Mouse (Mus musculus): ENCODE measurements around the gene Ppp4r1. TPM values are rescaled to one million over a fixed set of nuclear protein-coding genes. Genes with fewer than 3 reads are reported as not detected.

Gene Ppp4r1
- polyA plus RNA-seq, 1 experiment from 2014 or later: 53.5 TPM

GRCm38 (mm10) chr17:65811032-65811431 lies 28.7 kb downstream of the Ppp4r1 start:
- ATAC-seq (ENCODE audit: low FRiP score, low TSS enrichment): no peak
- H3K36me3 ChIP-seq (ENCODE audit: control insufficient read depth, insufficient read depth, low read length): peaks cover 59% of the 10 kb centered on the region
- H3K4me2 ChIP-seq (replicated peaks; ENCODE audit: low read depth, low read length): no peak overlapping the region
- H3K4me3 ChIP-seq (ENCODE audit: low read length): no peak overlapping the region
- no peaks in the 10 kb centered on the region for H3K27me3 ChIP-seq (ENCODE audit: control insufficient read depth, insufficient read depth, low read length)
- no peaks in the 10 kb centered on the region for H3K9me3 ChIP-seq (ENCODE audit: control insufficient read depth, low read length)
- H3K4me1 ChIP-seq (ENCODE audit: control insufficient read depth, insufficient read depth, low read length): no peaks in the 10 kb centered on the region
- WGBS: 81% methylated on average over 5 of the region's 5 CpGs
- no peak overlapping the region for H3K9ac ChIP-seq (ENCODE audit: low read depth, low read length)
- no peak overlapping the region for H3K27ac ChIP-seq (ENCODE audit: low read depth, low read length)

DNA sequence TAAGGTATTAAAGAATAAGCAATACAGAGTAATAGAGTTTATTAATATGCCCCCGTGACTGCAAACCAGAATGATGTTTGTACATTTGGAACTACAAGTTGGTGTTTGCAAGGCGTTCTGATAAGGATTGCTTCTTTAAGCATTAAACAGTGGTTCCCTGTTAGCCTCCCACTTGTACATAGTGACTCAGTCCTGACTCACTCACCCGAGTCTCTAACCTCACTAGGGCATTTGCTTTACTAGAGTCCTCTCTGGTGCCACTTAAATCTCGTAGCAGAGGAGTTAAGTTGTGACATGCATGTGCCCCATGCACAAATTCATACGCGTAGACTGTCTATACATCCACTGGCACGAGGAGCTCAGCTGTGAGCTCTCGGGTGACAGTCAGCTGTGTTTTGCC lies 31.4 kb downstream of the Ppp4r1 start:
- 92% methylated on average over 8 of the region's 8 CpGs for WGBS
- H3K4me1 ChIP-seq (ENCODE audit: control insufficient read depth, insufficient read depth, low read length): no peaks in the 10 kb centered on the region
- peaks cover 69% of the 10 kb centered on the region for H3K36me3 ChIP-seq (ENCODE audit: control insufficient read depth, insufficient read depth, low read length)
- no peaks in the 10 kb centered on the region for H3K27me3 ChIP-seq (ENCODE audit: control insufficient read depth, insufficient read depth, low read length)
- ATAC-seq (ENCODE audit: low FRiP score, low TSS enrichment): no peak
- H3K4me2 ChIP-seq (replicated peaks; ENCODE audit: low read depth, low read length): no peak overlapping the region
- no peak overlapping the region for H3K9ac ChIP-seq (ENCODE audit: low read depth, low read length)
- H3K27ac ChIP-seq (ENCODE audit: low read depth, low read length): no peak overlapping the region
- no peak overlapping the region for H3K4me3 ChIP-seq (ENCODE audit: low read length)
- no peaks in the 10 kb centered on the region for H3K9me3 ChIP-seq (ENCODE audit: control insufficient read depth, low read length)

GRCm38 (mm10) chr17:65820197-65820596 lies 37.8 kb downstream of the Ppp4r1 start:
- no peak for ATAC-seq (ENCODE audit: low FRiP score, low TSS enrichment)
- Histone ChIP-seq H3K4me3 (ENCODE audit: low read length) (no peak overlapping the region), H3K9me3 (ENCODE audit: control insufficient read depth, low read length) (no peaks in the 10 kb centered on the region), H3K27me3 (ENCODE audit: control insufficient read depth, insufficient read depth, low read length) (no peaks in the 10 kb centered on the region), H3K36me3 (ENCODE audit: control insufficient read depth, insufficient read depth, low read length) (peaks cover 66% of the 10 kb centered on the region), H3K4me1 (ENCODE audit: control insufficient read depth, insufficient read depth, low read length) (no peaks in the 10 kb centered on the region), H3K9ac (ENCODE audit: low read depth, low read length) (no peak overlapping the region), H3K4me2 (replicated peaks; ENCODE audit: low read depth, low read length) (no peak overlapping the region), H3K27ac (ENCODE audit: low read depth, low read length) (no peak overlapping the region)
- 66% methylated on average over 5 of the region's 5 CpGs for WGBS

DNA sequence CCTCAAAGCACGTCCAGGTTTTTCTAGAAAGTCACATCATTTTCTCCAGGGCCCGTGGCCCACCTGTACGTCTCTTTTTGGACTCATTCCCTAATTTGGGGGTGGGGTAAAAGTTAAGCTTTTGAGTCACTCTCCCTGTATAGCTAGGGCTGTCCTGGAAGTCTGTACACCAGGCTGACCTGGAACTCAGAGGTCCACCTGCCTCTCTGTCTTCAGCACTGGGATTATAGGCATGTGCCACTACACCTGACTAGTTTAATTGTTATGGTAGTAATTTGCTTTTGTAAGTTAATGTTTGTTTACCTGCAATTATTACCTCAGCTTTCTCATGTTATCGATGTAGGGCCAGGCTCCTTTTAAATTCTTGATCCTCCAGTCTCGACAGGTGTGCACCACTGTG lies 40.0 kb downstream of the Ppp4r1 start:
- no peak overlapping the region for H3K9ac ChIP-seq (ENCODE audit: low read depth, low read length)
- no peak for ATAC-seq (ENCODE audit: low FRiP score, low TSS enrichment)
- H3K27me3 ChIP-seq (ENCODE audit: control insufficient read depth, insufficient read depth, low read length): no peaks in the 10 kb centered on the region
- H3K27ac ChIP-seq (ENCODE audit: low read depth, low read length): no peak overlapping the region
- no peak overlapping the region for H3K4me2 ChIP-seq (replicated peaks; ENCODE audit: low read depth, low read length)
- no peaks in the 10 kb centered on the region for H3K4me1 ChIP-seq (ENCODE audit: control insufficient read depth, insufficient read depth, low read length)
- H3K9me3 ChIP-seq (ENCODE audit: control insufficient read depth, low read length): no peaks in the 10 kb centered on the region
- H3K36me3 ChIP-seq (ENCODE audit: control insufficient read depth, insufficient read depth, low read length): peaks cover 57% of the 10 kb centered on the region
- H3K4me3 ChIP-seq (ENCODE audit: low read length): no peak overlapping the region
- 91% methylated on average over 5 of the region's 5 CpGs for WGBS

GRCm38 (mm10) chr17:65824246-65824645 lies 41.9 kb downstream of the Ppp4r1 start:
- no peak overlapping the region for H3K4me3 ChIP-seq (ENCODE audit: low read length)
- no peak overlapping the region for H3K4me2 ChIP-seq (replicated peaks; ENCODE audit: low read depth, low read length)
- H3K4me1 ChIP-seq (ENCODE audit: control insufficient read depth, insufficient read depth, low read length): no peaks in the 10 kb centered on the region
- 96% methylated on average over 10 of the region's 10 CpGs for WGBS
- no peak overlapping the region for H3K27ac ChIP-seq (ENCODE audit: low read depth, low read length)
- H3K9ac ChIP-seq (ENCODE audit: low read depth, low read length): no peak overlapping the region
- no peak for ATAC-seq (ENCODE audit: low FRiP score, low TSS enrichment)
- H3K36me3 ChIP-seq (ENCODE audit: control insufficient read depth, insufficient read depth, low read length): peaks cover 68% of the 10 kb centered on the region
- no peaks in the 10 kb centered on the region for H3K27me3 ChIP-seq (ENCODE audit: control insufficient read depth, insufficient read depth, low read length)
- H3K9me3 ChIP-seq (ENCODE audit: control insufficient read depth, low read length): no peaks in the 10 kb centered on the region

DNA sequence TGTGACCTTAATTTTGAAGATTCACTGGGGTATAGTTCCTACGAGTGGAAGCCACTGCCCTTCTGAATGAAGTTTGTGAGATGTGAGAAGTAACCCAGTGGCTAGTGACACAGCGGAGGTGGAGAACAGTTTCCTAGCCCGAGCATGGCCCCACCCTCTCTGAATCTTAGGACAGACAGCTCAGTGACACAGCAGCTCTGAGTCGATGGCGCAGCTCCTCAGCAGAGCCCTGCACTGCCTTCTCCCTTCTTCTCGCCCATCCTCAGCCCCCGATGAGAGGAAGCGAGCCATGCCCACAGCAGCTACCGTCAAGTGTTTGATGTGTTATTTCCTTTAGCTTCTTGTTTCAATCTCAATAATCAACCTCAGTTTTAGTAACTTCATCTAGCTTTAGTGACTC lies 43.9 kb downstream of the Ppp4r1 start:
- Histone ChIP-seq H3K9me3 (ENCODE audit: control insufficient read depth, low read length) (no peaks in the 10 kb centered on the region), H3K27me3 (ENCODE audit: control insufficient read depth, insufficient read depth, low read length) (no peaks in the 10 kb centered on the region), H3K9ac (ENCODE audit: low read depth, low read length) (no peak overlapping the region), H3K4me1 (ENCODE audit: control insufficient read depth, insufficient read depth, low read length) (no peaks in the 10 kb centered on the region), H3K27ac (ENCODE audit: low read depth, low read length) (no peak overlapping the region), H3K4me3 (ENCODE audit: low read length) (no peak overlapping the region), H3K36me3 (ENCODE audit: control insufficient read depth, insufficient read depth, low read length) (peaks cover 73% of the 10 kb centered on the region), H3K4me2 (replicated peaks; ENCODE audit: low read depth, low read length) (no peak overlapping the region)
- WGBS: 71% methylated on average over 9 of the region's 9 CpGs
- peak; percentile 36; the same call in 1 of the 2 replicates for ATAC-seq (ENCODE audit: low FRiP score, low TSS enrichment)

DNA sequence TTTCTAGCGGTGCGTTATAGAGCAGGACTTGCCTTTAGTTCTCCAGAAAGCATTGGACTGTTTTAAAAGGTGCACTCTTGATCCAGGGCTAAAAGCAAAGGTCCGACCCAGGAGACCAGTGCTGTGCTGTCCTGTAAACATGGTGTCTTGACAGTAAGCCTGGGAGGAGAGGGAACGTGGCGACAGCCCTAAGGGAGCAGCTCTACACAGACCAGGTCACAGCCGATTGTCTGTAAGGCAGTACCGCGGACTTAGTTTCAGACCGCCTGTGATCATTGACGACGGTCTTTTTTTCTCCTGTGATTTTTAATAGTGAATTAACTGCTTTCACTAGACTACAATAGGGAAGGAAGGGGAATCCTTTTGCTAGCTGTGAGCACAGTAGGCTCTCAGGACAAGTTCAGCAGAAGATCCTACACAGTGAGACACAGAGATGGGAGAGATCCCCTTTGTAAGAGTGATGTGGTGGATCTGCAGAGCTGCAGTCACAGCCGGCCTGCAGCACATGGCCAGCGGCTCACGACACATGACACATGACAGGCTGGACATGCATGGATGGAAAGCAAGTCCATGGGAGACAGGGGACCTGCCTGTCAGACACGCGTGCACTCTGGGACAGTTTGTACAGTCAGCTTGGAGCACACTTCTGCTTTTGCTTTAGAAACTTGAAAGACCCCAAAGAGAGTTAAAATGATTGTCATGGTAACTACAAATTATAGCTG lies 44.9 kb downstream of the Ppp4r1 start:
- no peak overlapping the region for H3K27ac ChIP-seq (ENCODE audit: low read depth, low read length)
- H3K27me3 ChIP-seq (ENCODE audit: control insufficient read depth, insufficient read depth, low read length): no peaks in the 10 kb centered on the region
- no peaks in the 10 kb centered on the region for H3K4me1 ChIP-seq (ENCODE audit: control insufficient read depth, insufficient read depth, low read length)
- H3K36me3 ChIP-seq (ENCODE audit: control insufficient read depth, insufficient read depth, low read length): peaks cover 77% of the 10 kb centered on the region
- H3K9ac ChIP-seq (ENCODE audit: low read depth, low read length): peak overlapping the region; percentile 7; the same call in 1 of the 2 replicates
- WGBS: 91% methylated on average over 16 of the region's 16 CpGs
- no peak for ATAC-seq (ENCODE audit: low FRiP score, low TSS enrichment)
- no peak overlapping the region for H3K4me3 ChIP-seq (ENCODE audit: low read length)
- H3K9me3 ChIP-seq (ENCODE audit: control insufficient read depth, low read length): no peaks in the 10 kb centered on the region
- H3K4me2 ChIP-seq (replicated peaks; ENCODE audit: low read depth, low read length): no peak overlapping the region

GRCm38 (mm10) chr17:65827904-65828303 lies 45.5 kb downstream of the Ppp4r1 start:
- H3K9me3 ChIP-seq (ENCODE audit: control insufficient read depth, low read length): no peaks in the 10 kb centered on the region
- no peak for ATAC-seq (ENCODE audit: low FRiP score, low TSS enrichment)
- H3K4me3 ChIP-seq (ENCODE audit: low read length): no peak overlapping the region
- H3K36me3 ChIP-seq (ENCODE audit: control insufficient read depth, insufficient read depth, low read length): peaks cover 80% of the 10 kb centered on the region
- H3K27ac ChIP-seq (ENCODE audit: low read depth, low read length): no peak overlapping the region
- no peaks in the 10 kb centered on the region for H3K4me1 ChIP-seq (ENCODE audit: control insufficient read depth, insufficient read depth, low read length)
- no peak overlapping the region for H3K4me2 ChIP-seq (replicated peaks; ENCODE audit: low read depth, low read length)
- WGBS: 95% methylated on average over 5 of the region's 5 CpGs
- H3K27me3 ChIP-seq (ENCODE audit: control insufficient read depth, insufficient read depth, low read length): no peaks in the 10 kb centered on the region
- H3K9ac ChIP-seq (ENCODE audit: low read depth, low read length): no peak overlapping the region

- no peaks in the 10 kb centered on the region for H3K4me1 ChIP-seq (ENCODE audit: control insufficient read depth, insufficient read depth, low read length)
- no peaks in the 10 kb centered on the region for H3K27me3 ChIP-seq (ENCODE audit: control insufficient read depth, insufficient read depth, low read length)
- peaks cover 86% of the 10 kb centered on the region for H3K36me3 ChIP-seq (ENCODE audit: control insufficient read depth, insufficient read depth, low read length)
- no peaks in the 10 kb centered on the region for H3K9me3 ChIP-seq (ENCODE audit: control insufficient read depth, low read length)
- no peak overlapping the region for H3K27ac ChIP-seq (ENCODE audit: low read depth, low read length)
- H3K4me2 ChIP-seq (replicated peaks; ENCODE audit: low read depth, low read length): no peak overlapping the region
- WGBS: 87% methylated on average over 11 of the region's 11 CpGs
- no peak overlapping the region for H3K9ac ChIP-seq (ENCODE audit: low read depth, low read length)
- no peak overlapping the region for H3K4me3 ChIP-seq (ENCODE audit: low read length)
- ATAC-seq (ENCODE audit: low FRiP score, low TSS enrichment): no peak
These were observed 46.6 kb downstream of the Ppp4r1 start for GRCm38 (mm10) chr17:65828951-65829350.

All from kidney, embryonic 14.5 days (tissue).